Mouse (Mus musculus) heart, postnatal 0 days (tissue): Measurements from ENCODE around the gene Clic6. TPM values are rescaled to one million over a fixed set of nuclear protein-coding genes. Genes with fewer than 3 reads are reported as not detected.

Experiments
- ATAC-seq: fragments of 200-750 bp; cut with Nextera tagmentation; 2 replicates; pipeline ENCODE4 v1.8.0; 2017; ENCODE audit warnings: low read depth, moderate number of reproducible peaks, moderate library complexity; ENCODE audit not compliant: insufficient read depth
- DNase-seq: peaks from one replicate; pipeline ENCODE4 v3.0.0-alpha.2; 2016; ENCODE audit warnings: low spot score
- H3K27ac ChIP-seq: fragments of 300-500 bp; sonication (generic); 2 replicates; pipeline ENCODE4 v1.5.1; 2014; ENCODE audit warnings: low read depth, mild to moderate bottlenecking
- H3K27me3 ChIP-seq: fragments of 300-500 bp; sonication (generic); 2 replicates; pipeline ENCODE4 v1.6.1; 2014; ENCODE audit warnings: low read length, mixed read lengths; ENCODE audit not compliant: control insufficient read depth, insufficient read depth
- H3K36me3 ChIP-seq: fragments of 300-500 bp; sonication (generic); replicated peaks from 2 replicates; pipeline ENCODE4 v1.6.1; 2014; ENCODE audit warnings: low read length, mixed read lengths; ENCODE audit not compliant: control insufficient read depth, insufficient read depth
- H3K4me1 ChIP-seq: fragments of 300-500 bp; sonication (generic); 2 replicates; pipeline ENCODE4 v1.6.1; 2014; ENCODE audit warnings: antibody characterized with exemption; ENCODE audit not compliant: control insufficient read depth, insufficient read depth
- H3K4me2 ChIP-seq: fragments of 300-500 bp; sonication (generic); 2 replicates; pipeline ENCODE4 v1.6.1; 2014; ENCODE audit warnings: low read depth, mild to moderate bottlenecking, low read length, moderate library complexity
- H3K4me3 ChIP-seq: fragments of 300-500 bp; sonication (generic); 2 replicates; pipeline ENCODE4 v1.5.1; 2014; ENCODE audit warnings: low read depth, low read length
- H3K9ac ChIP-seq: fragments of 300-500 bp; sonication (generic); replicated peaks from 2 replicates; pipeline ENCODE4 v1.6.1; 2014; ENCODE audit warnings: low read depth, low read length, mixed read lengths
- H3K9me3 ChIP-seq: fragments of 300-500 bp; sonication (generic); replicated peaks from 2 replicates; pipeline ENCODE4 v1.6.1; 2016; ENCODE audit warnings: low read length; ENCODE audit not compliant: control insufficient read depth
- CTCF ChIP-seq: IDR thresholded peaks from 2 replicates; pipeline ENCODE4 v1.5.1; 2016; ENCODE audit warnings: antibody characterized with exemption, control low read depth, low read depth
- EP300 ChIP-seq: IDR thresholded peaks from 2 replicates; pipeline ENCODE4 v1.6.1; 2016; ENCODE audit warnings: antibody characterized with exemption, low read depth
- WGBS: fragments of 180-500 bp; shearing (Covaris S2); extraction: QIAGEN DNeasy Blood & Tissue Kit; methylation state at CpG from one replicate; pipeline ENCODE4 v1.1.7; 2014; 5-methylcytosine and 5-hydroxymethylcytosine counted together
- polyA plus RNA-seq: library from polyadenylated mRNA; unstranded; fragments of >200 nt; fragmentation: Nextera tagmentation; extraction: Ambion mirVana; gene quantifications from 2 replicates; pipeline ENCODE4 v1.2.1, GENCODE M21; 2015
- total RNA-seq: library from RNA; depleted of rRNA; stranded (reverse); fragments of >200 nt; gene quantifications from 2 replicates; pipeline ENCODE4 v1.2.3, GENCODE M21; 2014; ENCODE audit warnings: low replicate concordance

Gene Clic6
- total and polyA plus RNA-seq, 2 experiments from 2014 or later, result 0.38 to 1.1 TPM

DNA sequence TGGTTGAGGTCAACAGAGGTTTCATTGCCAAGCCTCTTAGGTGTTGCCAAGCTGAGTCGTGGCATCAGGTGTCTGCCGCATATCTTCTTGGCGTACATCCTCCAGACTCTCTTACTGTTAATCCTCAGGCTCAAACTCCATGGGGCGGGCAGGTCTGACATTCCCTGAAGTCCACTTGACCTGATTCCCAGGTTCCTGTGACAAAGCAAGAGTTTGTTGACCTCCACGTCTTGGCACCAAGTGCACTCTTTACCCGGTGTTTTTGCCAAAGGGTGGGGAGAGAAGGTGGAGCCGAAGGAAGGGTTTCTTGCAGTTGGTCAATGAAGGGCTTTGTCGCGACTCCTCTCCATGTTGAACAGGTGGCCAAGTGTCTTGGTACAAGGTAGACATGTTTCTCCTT, 63.1 kb downstream of the Clic6 start:
- no peak overlapping the region for H3K27ac ChIP-seq
- ATAC-seq (no peak), DNase-seq (no peak)
- no peak overlapping the region for H3K9ac ChIP-seq
- 87% methylated on average over 9 of the region's 9 CpGs for WGBS
- no peaks in the 10 kb centered on the region for H3K9me3 ChIP-seq
- TF ChIP-seq EP300 (no peak), CTCF (no peak)
- no peak overlapping the region for H3K4me2 ChIP-seq
- H3K4me1 ChIP-seq, result no peaks in the 10 kb centered on the region
- H3K36me3 ChIP-seq, result no peaks in the 10 kb centered on the region
- H3K4me3 ChIP-seq, result no peak overlapping the region
- no peaks in the 10 kb centered on the region for H3K27me3 ChIP-seq

- Histone ChIP-seq H3K27me3 (no peaks in the 10 kb centered on the region), H3K9me3 (no peaks in the 10 kb centered on the region), H3K36me3 (no peaks in the 10 kb centered on the region), H3K9ac (no peak overlapping the region), H3K4me2 (no peak overlapping the region), H3K4me1 (no peaks in the 10 kb centered on the region), H3K4me3 (no peak overlapping the region), H3K27ac (no peak overlapping the region)
- no peak for ATAC-seq
- 71% methylated on average over 13 of the region's 13 CpGs for WGBS
- TF ChIP-seq CTCF, result no peak
- no peak for TF ChIP-seq EP300
- no peak for DNase-seq
These were observed 66.0 kb downstream of the Clic6 start for GRCm38 (mm10) chr16:92551266-92552105.

DNA sequence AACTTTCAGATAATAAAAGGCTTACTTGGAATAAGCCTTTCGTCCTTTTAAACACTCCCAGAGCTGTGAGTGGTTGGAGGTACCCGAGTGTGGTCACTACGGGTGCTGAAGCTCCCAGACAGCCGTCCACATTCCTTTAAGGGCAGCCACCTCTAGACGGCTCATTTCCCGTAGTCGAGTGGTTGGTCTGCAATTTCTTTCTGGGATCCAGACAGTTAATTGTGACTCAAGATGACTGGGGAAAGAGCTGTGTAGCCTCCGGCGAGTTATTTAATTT, 66.5 kb downstream of the Clic6 start:
- DNase-seq, result no peak
- TF ChIP-seq CTCF (no peak), EP300 (no peak)
- no peak overlapping the region for H3K4me2 ChIP-seq
- H3K4me3 ChIP-seq, result no peak overlapping the region
- H3K4me1 ChIP-seq, result no peaks in the 10 kb centered on the region
- no peaks in the 10 kb centered on the region for H3K27me3 ChIP-seq
- ATAC-seq, result no peak
- no peak overlapping the region for H3K27ac ChIP-seq
- H3K36me3 ChIP-seq, result no peaks in the 10 kb centered on the region
- H3K9me3 ChIP-seq, result no peaks in the 10 kb centered on the region
- WGBS, result 65% methylated on average over 9 of the region's 9 CpGs
- H3K9ac ChIP-seq, result no peak overlapping the region

- H3K27ac ChIP-seq, result no peak overlapping the region
- WGBS, result 7% methylated on average over 11 of the region's 11 CpGs
- no peak overlapping the region for H3K9ac ChIP-seq
- H3K27me3 ChIP-seq, result no peaks in the 10 kb centered on the region
- H3K4me2 ChIP-seq, result no peak overlapping the region
- H3K36me3 ChIP-seq, result no peaks in the 10 kb centered on the region
- TF ChIP-seq EP300 (no peak), CTCF (no peak)
- H3K9me3 ChIP-seq, result no peaks in the 10 kb centered on the region
- DNase-seq (no peak), ATAC-seq (no peak)
- no peaks in the 10 kb centered on the region for H3K4me1 ChIP-seq
- no peak overlapping the region for H3K4me3 ChIP-seq
These were observed 67.3 kb downstream of the Clic6 start for GRCm38 (mm10) chr16:92552858-92553257.

- Histone ChIP-seq H3K4me1 (no peaks in the 10 kb centered on the region), H3K4me3 (no peak overlapping the region), H3K9me3 (no peaks in the 10 kb centered on the region), H3K4me2 (no peak overlapping the region), H3K36me3 (no peaks in the 10 kb centered on the region), H3K27me3 (0 out of 2 replicates have a peak, but pooled peaks cover 6% of the 10 kb centered on the region), H3K27ac (no peak overlapping the region), H3K9ac (no peak overlapping the region)
- WGBS, result 41% methylated on average over 1 of the region's 1 CpGs
- TF ChIP-seq EP300 (no peak), CTCF (no peak)
- no peak for ATAC-seq
- DNase-seq, result no peak
These were observed 69.5 kb downstream of the Clic6 start for GRCm38 (mm10) chr16:92555051-92555450.

- no peak overlapping the region for H3K9ac ChIP-seq
- H3K27me3 ChIP-seq, result peaks cover 23% of the 10 kb centered on the region
- H3K27ac ChIP-seq, result no peak overlapping the region
- no peak overlapping the region for H3K4me2 ChIP-seq
- ATAC-seq (no peak), DNase-seq (no peak)
- WGBS, result 57% methylated on average over 11 of the region's 11 CpGs
- no peaks in the 10 kb centered on the region for H3K9me3 ChIP-seq
- no peak overlapping the region for H3K4me3 ChIP-seq
- H3K36me3 ChIP-seq, result no peaks in the 10 kb centered on the region
- no peak for TF ChIP-seq EP300
- no peak for TF ChIP-seq CTCF
- H3K4me1 ChIP-seq, result no peaks in the 10 kb centered on the region
These were observed 79.8 kb downstream of the Clic6 start for GRCm38 (mm10) chr16:92565291-92565690.
